Mouse (Mus musculus): ENCODE results near the gene Rad52. TPM values are rescaled to one million over a fixed set of nuclear protein-coding genes. Genes with fewer than 3 reads are reported as not detected.

Rad52 gene
- polyA plus RNA-seq (2016; fragmentation: Nextera tagmentation; extraction: Ambion mirVana), result 24.9 and 28.1 TPM in 2 replicates

DNA sequence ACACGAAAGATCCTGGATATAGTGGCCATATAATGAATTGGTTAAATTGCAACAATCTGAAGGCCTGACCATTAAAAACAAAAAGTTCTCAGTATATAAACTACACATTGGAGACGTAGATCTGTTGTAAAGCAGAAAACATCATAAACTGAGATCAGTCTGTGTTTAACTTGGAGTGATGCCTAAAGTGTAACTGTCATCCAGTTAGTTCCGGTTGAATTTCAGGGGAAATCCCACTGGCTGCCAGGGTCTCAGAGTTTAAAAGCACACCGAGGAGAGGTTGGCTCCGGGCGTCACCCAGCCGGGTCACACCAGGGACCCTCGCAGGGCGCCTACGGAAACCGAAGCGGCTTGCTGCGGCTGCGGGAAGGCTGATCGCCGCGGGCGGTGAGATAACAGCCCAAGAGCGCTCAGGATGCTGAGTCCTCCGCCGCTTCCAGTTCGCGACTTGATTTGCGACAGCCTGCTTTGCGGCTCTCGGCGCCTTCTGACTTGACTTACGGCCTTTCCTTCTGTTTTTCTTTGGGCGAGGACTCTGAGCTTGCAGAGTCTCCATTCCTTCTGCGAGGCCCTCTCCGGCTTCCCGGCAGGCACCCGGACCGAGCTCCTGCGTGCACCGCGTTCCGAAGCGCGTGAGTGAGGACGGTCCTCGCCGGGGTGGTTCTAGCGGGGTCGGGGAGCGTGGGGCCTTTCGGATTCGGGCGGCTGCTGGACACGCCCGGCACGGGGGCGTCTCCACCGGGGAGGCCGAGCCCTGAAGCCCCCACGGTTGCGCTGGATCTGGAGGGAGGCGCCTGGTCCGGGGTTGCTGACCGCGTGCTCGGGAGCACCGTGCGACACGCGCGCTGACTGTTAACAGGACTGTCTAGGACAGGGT, at the start of gene Rad52:
TSS of gene Rad52 (plus strand) at position 495 of the 877 bp plus-strand sequence.
- peak within 1 kb of the TSS; percentile 95 for H3K9ac ChIP-seq (replicated peaks)

DNA sequence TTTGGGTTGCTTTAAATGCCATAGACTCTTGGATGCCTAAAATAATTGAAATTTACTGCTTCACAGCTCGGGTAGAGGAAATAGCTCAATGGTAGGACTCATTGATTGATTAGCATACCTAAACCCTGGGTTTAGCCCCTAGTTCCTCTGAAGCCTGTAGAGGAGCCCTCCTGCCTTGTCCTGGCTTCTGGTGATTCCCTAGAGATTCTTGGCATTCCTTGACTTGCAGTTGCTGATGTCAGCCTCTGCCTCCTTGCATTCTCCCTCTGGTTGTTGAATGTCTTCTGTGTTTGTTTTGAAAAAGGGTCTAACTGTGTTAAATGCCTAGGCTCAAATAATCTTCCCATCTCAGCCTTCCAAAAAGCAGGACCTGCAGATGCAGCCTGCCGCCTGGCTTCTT, 48.3 kb upstream of the Rad52 start:
- Histone ChIP-seq H3K27ac (replicated peaks) (no peak overlapping the region), H3K27me3 (no peaks in the 10 kb centered on the region), H3K4me2 (replicated peaks) (no peak overlapping the region), H3K36me3 (no peaks in the 10 kb centered on the region), H3K9ac (replicated peaks) (no peak overlapping the region), H3K9me3 (no peaks in the 10 kb centered on the region), H3K4me3 (no peak overlapping the region), H3K4me1 (peaks cover 8% of the 10 kb centered on the region)
- 63% methylated on average over 2 of the region's 2 CpGs for WGBS
- ATAC-seq (ENCODE audit: low FRiP score, low read depth), result no peak

More for the DNA sequence above, at the start of gene Rad52:
- WGBS, result 2% methylated on average over 67 of the region's 67 CpGs
- no peaks in the 10 kb centered on the region for H3K27me3 ChIP-seq
- H3K4me3 ChIP-seq, result peak within 1 kb of the TSS; percentile 89
- peak within 1 kb of the TSS; percentile 80 for H3K4me2 ChIP-seq (replicated peaks)
- H3K4me1 ChIP-seq, result peaks cover 5% of the 10 kb centered on the region; the same call in 1 of the 2 replicates
- H3K27ac ChIP-seq (replicated peaks), result peak within 1 kb of the TSS; percentile 91
- no peaks in the 10 kb centered on the region for H3K9me3 ChIP-seq
- peak; percentile 90 for ATAC-seq (ENCODE audit: low FRiP score, low read depth)
- peaks cover 4% of the 10 kb centered on the region; the same call in 1 of the 2 replicates for H3K36me3 ChIP-seq

DNA sequence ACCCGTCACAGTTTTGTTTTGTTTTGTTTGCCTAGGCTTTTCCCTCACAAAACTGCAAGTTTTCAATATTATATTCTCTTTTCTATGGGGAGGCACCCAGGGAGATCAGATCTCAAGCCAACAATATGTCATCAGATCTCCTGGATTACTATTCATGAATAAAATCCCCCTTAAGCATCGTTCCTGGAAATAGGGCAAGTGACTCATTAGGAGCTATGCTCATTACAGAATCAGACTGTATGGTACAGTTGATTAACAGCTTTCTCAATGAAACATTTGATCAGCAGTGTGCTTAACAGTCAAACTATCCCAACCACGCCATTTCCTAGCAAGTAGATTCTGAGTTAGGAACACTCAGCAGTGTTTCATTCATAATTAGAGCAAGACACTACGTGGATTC, 47.0 kb upstream of the Rad52 start:
- Histone ChIP-seq H3K27me3 (no peaks in the 10 kb centered on the region), H3K4me2 (replicated peaks) (no peak overlapping the region), H3K27ac (replicated peaks) (no peak overlapping the region), H3K4me3 (no peak overlapping the region), H3K36me3 (no peaks in the 10 kb centered on the region), H3K9me3 (no peaks in the 10 kb centered on the region), H3K4me1 (no peaks in the 10 kb centered on the region), H3K9ac (replicated peaks) (no peak overlapping the region)
- ATAC-seq (ENCODE audit: low FRiP score, low read depth), result no peak
- 91% methylated on average over 4 of the region's 4 CpGs for WGBS

- 95% methylated on average over 2 of the region's 2 CpGs for WGBS
- no peak for ATAC-seq (ENCODE audit: low FRiP score, low read depth)
- no peaks in the 10 kb centered on the region for H3K9me3 ChIP-seq
Observed at GRCm38 (mm10) chr6:119860236-119860635, 42.3 kb upstream of the Rad52 start.

GRCm38 (mm10) chr6:119861519-119861918, 41.0 kb upstream of the Rad52 start:
- H3K4me1 ChIP-seq, result peaks cover 4% of the 10 kb centered on the region
- H3K4me2 ChIP-seq (replicated peaks), result no peak overlapping the region
- H3K27ac ChIP-seq (replicated peaks), result no peak overlapping the region
- H3K9me3 ChIP-seq, result no peaks in the 10 kb centered on the region
- ATAC-seq (ENCODE audit: low FRiP score, low read depth), result no peak
- no peaks in the 10 kb centered on the region for H3K36me3 ChIP-seq
- 31% methylated on average over 8 of the region's 8 CpGs for WGBS
- no peak overlapping the region for H3K9ac ChIP-seq (replicated peaks)
- no peak overlapping the region for H3K4me3 ChIP-seq
- no peaks in the 10 kb centered on the region for H3K27me3 ChIP-seq

More at GRCm38 (mm10) chr6:119860236-119860635, 42.3 kb upstream of the Rad52 start:
- Histone ChIP-seq H3K36me3 (no peaks in the 10 kb centered on the region), H3K4me1 (peaks cover 4% of the 10 kb centered on the region), H3K27me3 (no peaks in the 10 kb centered on the region), H3K9ac (replicated peaks) (no peak overlapping the region), H3K4me3 (no peak overlapping the region), H3K4me2 (replicated peaks) (no peak overlapping the region), H3K27ac (replicated peaks) (no peak overlapping the region)

DNA sequence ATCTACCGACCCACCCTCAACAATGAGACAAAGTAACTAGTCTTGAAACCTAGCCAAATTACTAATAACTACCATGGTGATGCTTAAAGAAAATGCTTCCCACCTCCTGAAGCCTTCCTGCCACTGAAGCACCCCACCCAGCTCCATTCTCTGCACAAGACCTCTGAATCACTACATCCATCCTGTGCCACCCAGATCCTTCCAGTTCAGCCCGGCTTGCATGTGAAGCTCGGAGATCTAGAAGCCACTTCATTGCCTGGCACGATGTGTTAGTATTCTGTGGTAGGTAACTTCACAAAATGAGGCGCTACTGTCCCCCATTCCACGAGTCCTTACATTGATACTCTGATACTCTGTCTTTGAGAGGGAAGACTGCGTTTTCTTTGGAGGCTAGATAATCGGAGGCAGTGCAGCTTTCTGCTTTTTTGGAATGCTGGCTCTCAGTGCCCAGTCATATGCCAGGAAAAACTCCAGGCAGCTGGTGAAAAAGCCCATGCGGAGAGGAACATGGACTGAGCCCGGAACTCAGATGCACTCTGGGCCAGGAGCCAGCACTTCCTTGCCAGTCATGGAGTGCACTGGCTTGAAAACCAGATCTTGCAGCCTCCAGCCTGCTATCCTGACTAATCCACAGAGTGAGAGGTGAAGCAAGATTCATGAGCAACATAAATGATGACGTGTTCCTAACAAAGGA, 38.0 kb upstream of the Rad52 start:
- Histone ChIP-seq H3K36me3 (no peaks in the 10 kb centered on the region), H3K27ac (replicated peaks) (no peak overlapping the region), H3K4me2 (replicated peaks) (no peak overlapping the region), H3K9ac (replicated peaks) (no peak overlapping the region), H3K27me3 (no peaks in the 10 kb centered on the region), H3K4me1 (peaks cover 4% of the 10 kb centered on the region), H3K9me3 (no peaks in the 10 kb centered on the region), H3K4me3 (no peak overlapping the region)
- ATAC-seq (ENCODE audit: low FRiP score, low read depth), result no peak
- WGBS, result 93% methylated on average over 11 of the region's 11 CpGs

- no peak overlapping the region for H3K4me2 ChIP-seq (replicated peaks)
- H3K4me1 ChIP-seq, result no peaks in the 10 kb centered on the region
- 81% methylated on average over 7 of the region's 7 CpGs for WGBS
- no peaks in the 10 kb centered on the region for H3K9me3 ChIP-seq
- H3K27ac ChIP-seq (replicated peaks), result no peak overlapping the region
- H3K9ac ChIP-seq (replicated peaks), result no peak overlapping the region
- H3K36me3 ChIP-seq, result no peaks in the 10 kb centered on the region
- no peaks in the 10 kb centered on the region for H3K27me3 ChIP-seq
- H3K4me3 ChIP-seq, result no peak overlapping the region
- no peak for ATAC-seq (ENCODE audit: low FRiP score, low read depth)
Observed at GRCm38 (mm10) chr6:119883151-119883550, 19.3 kb upstream of the Rad52 start.

GRCm38 (mm10) chr6:119892711-119893110, 9.8 kb upstream of the Rad52 start:
- Histone ChIP-seq H3K4me1 (no peaks in the 10 kb centered on the region), H3K27me3 (no peaks in the 10 kb centered on the region), H3K9me3 (no peaks in the 10 kb centered on the region), H3K36me3 (no peaks in the 10 kb centered on the region), H3K27ac (replicated peaks) (no peak overlapping the region), H3K4me3 (no peak overlapping the region), H3K4me2 (replicated peaks) (no peak overlapping the region), H3K9ac (replicated peaks) (no peak overlapping the region)
- 87% methylated on average over 7 of the region's 7 CpGs for WGBS
- ATAC-seq (ENCODE audit: low FRiP score, low read depth), result no peak

DNA sequence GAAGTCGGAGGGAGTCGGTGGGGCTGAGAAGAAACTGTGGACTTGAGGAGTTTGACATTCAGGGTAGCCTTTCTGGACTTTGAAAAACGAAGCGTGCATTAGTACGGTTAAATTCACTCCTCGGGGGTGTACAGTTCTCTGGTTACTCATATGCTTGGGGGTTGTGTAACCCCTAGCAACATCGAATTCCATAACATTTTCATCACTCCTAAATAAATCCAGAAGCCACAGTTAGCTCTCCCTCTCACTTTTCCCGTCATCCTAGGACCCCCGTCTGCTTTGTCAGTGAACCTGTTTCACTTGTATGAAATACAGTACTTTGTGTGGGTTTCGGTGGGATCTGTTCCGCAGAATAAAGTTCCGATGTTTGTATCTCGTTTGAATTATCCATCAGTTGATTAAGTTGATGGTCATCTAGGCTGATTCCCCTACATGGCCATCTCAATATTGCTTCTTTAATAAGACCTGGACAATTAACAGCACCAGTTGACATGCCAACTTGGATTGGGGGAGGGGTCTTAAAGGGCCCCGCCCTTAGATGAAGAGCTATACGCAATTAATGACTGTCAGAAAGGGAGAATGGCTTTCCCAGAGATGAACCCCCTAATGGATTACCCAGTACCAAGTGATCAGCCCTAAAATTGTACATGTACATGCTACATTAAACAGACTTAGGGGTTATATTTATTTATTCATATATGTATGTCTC, 737 bp downstream of the Rad52 start:
- Histone ChIP-seq H3K36me3 (peaks cover 8% of the 10 kb centered on the region; the same call in 1 of the 2 replicates), H3K27me3 (no peaks in the 10 kb centered on the region), H3K4me2 (replicated peaks) (peak overlapping the region; percentile 80), H3K9ac (replicated peaks) (peak overlapping the region; percentile 95), H3K27ac (replicated peaks) (peak overlapping the region; percentile 91), H3K9me3 (no peaks in the 10 kb centered on the region), H3K4me3 (peak overlapping the region; percentile 89), H3K4me1 (peaks cover 5% of the 10 kb centered on the region; the same call in 1 of the 2 replicates)
- ATAC-seq (ENCODE audit: low FRiP score, low read depth), result peak; percentile 27
- WGBS, result 26% methylated on average over 15 of the region's 15 CpGs

- H3K4me3 ChIP-seq, result no peak overlapping the region
- no peak overlapping the region for H3K9ac ChIP-seq (replicated peaks)
- H3K4me1 ChIP-seq, result peaks cover 5% of the 10 kb centered on the region; the same call in 1 of the 2 replicates
- no peaks in the 10 kb centered on the region for H3K9me3 ChIP-seq
- H3K27me3 ChIP-seq, result no peaks in the 10 kb centered on the region
- H3K27ac ChIP-seq (replicated peaks), result no peak overlapping the region
- H3K36me3 ChIP-seq, result peaks cover 8% of the 10 kb centered on the region; the same call in 1 of the 2 replicates
- no peak overlapping the region for H3K4me2 ChIP-seq (replicated peaks)
- no peak for ATAC-seq (ENCODE audit: low FRiP score, low read depth)
- 88% methylated on average over 5 of the region's 5 CpGs for WGBS
Observed at GRCm38 (mm10) chr6:119905461-119905860, 3.0 kb downstream of the Rad52 start.

- no peak for ATAC-seq (ENCODE audit: low FRiP score, low read depth)
- Histone ChIP-seq H3K27ac (replicated peaks) (no peak overlapping the region), H3K27me3 (no peaks in the 10 kb centered on the region), H3K4me2 (replicated peaks) (no peak overlapping the region), H3K4me3 (no peak overlapping the region), H3K36me3 (peaks cover 50% of the 10 kb centered on the region), H3K4me1 (no peaks in the 10 kb centered on the region), H3K9ac (replicated peaks) (no peak overlapping the region), H3K9me3 (no peaks in the 10 kb centered on the region)
- WGBS, result 84% methylated on average over 5 of the region's 5 CpGs
Observed at GRCm38 (mm10) chr6:119912046-119912445, 9.5 kb downstream of the Rad52 start.
